Mouse (Mus musculus) testis, postnatal 14 days (tissue): ENCODE results near the gene 4930539E08Rik.
A peak's percentile ranks its signal among the peaks of the same experiment; 100 is the strongest.

Experiments used
- DNase-seq: peaks from one replicate; pipeline ENCODE4 v3.0.0; 2021; ENCODE audit warnings: low spot score

Gene 4930539E08Rik

DNA sequence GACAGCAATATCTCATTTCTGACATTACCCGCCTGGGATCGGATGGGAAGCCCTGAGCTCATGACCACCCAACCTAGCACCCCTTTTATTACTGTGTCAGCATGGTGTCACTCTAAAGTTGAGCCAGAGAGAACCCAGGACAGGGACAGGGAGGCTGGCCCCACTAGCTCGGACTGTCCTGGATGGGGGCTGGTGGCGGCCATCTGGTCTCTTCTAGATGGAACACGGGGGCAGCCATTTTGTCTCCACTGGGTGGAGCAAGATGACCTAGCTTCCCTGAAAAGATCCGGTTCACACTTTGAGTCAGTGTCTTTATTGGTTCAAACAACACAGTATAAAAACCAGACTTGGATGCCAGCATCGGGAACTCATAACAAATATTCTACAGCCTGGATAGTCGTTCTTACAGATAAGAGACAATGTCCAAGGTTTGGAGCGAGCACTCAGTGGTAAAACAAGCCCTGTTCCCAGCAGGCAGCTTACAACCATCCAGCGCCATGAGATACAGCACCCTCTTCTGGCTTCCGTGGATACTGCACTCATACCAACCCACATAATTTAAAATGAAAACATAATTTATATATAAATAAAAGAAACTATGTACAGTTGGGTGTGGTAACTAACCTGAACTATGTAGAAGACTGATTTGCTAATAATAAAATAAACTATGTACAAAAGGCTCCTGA lies 18.9 kb downstream of the 4930539E08Rik start:
- no peak for DNase-seq

GRCm38 (mm10) chr17:28895217-28895875 lies 19.8 kb downstream of the 4930539E08Rik start:
- no peak for DNase-seq

- no peak for DNase-seq
Observed at GRCm38 (mm10) chr17:28894050-28894767, 20.9 kb downstream of the 4930539E08Rik start.

DNA sequence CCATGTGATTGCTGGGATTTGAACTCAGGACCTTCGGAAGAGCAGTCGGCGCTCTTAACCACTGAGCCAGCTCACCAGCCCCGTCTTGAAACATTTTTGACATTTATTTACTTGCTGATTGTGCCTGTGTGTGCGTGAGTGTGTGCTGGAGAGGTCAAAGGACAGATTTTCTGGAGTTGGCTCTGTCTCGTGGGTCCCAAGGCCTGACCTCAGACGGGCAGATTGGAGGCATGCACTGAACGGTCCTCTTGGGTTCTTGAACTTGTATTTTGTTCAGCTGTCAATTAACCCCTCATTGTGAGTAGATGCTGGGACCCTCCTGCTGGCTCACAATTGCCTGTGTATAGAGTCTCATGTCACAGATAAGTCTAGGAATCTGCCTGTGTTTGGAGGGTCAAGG lies 28.9 kb downstream of the 4930539E08Rik start:
- no peak for DNase-seq

DNA sequence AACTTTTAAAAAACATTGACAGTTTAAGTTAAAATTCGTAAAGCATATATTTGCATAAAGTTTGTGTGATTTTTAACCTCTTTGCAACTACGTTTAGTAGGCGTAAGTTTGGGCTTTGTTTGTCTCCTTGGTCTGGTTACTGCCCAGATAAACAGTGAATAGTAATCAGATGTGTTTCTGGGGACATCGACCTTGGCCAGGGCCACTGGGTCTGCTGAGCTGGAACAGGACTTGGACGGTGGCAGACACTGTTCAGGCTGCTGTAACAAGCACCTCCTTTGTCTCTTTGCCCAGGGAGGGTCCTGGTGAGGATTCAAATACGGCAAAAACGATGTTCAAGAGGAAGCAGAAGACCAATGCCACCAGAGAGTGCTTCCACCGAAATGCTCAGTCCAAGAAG lies 29.9 kb downstream of the 4930539E08Rik start:
- DNase-seq, result no peak

GRCm38 (mm10) chr17:28883941-28884516 lies 31.1 kb downstream of the 4930539E08Rik start:
- peak; percentile 36 for DNase-seq

DNA sequence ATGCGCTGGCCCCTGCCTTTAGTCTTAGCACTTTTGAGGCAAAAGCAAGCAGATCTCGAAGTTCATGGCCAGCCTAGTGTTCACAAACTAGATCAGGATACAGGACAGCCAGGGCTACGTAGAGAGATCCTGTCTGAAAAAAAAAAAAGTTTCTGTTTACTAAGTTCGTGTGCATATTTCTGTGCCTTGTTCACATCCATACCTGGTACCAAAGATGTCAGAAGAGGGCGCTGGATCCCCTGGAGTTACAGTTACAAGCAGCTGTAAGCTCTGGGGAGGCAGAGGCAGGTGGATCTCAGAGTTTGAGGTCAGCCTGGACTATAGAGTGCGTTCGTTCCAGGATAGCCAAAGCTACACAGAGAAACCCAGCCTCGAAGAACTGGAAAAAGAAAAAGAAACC lies 32.3 kb downstream of the 4930539E08Rik start:
- DNase-seq, result no peak

DNA sequence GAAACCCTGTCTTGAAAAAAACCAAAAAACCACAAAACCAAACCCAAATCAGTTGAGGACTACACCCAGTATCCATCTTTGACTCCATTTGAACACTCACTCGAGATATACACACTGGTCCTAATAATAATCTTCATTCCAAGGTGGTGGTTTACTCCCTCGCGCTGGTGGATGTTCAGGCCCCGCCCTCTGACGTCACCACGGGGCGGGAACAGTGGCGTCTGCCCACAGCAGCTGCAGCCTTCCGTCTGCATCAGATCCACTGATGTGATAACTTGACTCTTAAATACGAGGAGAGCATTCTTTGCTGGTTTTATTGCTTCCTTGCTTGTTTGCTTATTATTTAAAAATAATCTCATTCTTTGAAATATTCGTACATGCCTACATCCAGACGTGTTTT lies 32.8 kb downstream of the 4930539E08Rik start:
- DNase-seq, result peak; percentile 74

DNA sequence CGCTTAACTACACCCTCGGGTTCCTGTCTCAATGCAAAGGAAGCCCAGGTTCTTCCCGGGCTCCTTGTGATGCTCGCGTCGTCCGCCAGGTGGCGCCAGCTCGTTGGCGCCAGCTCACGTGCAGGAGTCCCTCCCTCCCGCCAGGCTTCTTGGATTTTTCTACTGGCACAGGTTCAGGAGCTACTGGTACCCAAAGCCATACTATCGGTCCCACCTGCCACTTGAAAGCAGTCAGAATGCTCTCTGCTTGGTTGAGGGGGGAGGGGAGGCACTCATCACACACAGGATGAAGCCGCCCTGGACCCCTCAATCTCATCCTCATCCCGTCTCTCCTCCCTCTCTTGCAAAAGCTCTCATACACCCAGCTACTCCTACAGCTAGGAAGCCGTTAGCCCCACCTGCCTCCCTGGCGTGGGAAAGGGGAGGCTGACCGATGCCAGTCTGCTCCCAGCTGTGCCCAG lies 35.2 kb downstream of the 4930539E08Rik start:
- peak; percentile 77 for DNase-seq

GRCm38 (mm10) chr17:28876821-28877220 lies 38.3 kb downstream of the 4930539E08Rik start:
- DNase-seq, result peak; percentile 31

DNA sequence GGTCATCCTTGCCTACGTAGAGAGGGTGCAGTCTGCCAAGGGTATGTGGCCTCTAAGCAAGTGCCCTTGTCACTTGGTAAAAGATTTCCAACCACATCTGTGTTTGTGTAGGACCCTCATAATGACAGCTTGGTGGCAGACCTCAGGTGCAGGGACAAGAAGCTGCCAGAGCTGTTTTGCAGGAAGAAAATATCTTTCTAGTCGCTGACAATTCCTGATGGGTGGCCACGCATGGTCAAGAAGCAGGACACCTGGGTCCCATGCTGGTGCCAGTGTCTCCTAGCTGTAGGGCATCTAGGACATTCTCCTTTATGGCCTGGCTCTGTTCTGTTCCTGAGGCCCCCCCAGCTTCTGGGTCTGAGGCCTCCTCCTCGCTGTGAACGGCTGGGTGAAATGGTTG lies 38.8 kb downstream of the 4930539E08Rik start:
- DNase-seq, result no peak

GRCm38 (mm10) chr17:28875316-28875715 lies 39.8 kb downstream of the 4930539E08Rik start:
- DNase-seq, result peak; percentile 38

DNA sequence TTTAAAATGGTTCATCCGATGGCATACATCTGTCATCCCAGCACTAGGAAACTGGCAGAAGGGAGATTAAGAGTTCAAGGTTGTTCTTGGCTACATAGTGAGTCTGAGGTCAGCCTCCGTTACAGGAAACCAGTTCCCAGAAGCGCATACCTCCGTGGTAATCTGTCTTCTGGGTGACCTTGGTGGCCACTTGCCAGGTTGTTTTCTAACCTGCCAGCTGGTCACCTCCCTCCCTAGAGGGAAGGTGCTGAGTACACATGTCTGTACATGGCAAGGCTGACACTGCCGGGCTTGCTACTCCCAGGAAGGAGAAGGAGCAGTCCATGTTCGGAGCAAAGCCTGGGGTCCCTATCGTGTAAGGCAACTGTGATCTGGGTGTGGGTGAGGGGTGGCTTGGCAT lies 40.3 kb downstream of the 4930539E08Rik start:
- DNase-seq, result peak; percentile 70

DNA sequence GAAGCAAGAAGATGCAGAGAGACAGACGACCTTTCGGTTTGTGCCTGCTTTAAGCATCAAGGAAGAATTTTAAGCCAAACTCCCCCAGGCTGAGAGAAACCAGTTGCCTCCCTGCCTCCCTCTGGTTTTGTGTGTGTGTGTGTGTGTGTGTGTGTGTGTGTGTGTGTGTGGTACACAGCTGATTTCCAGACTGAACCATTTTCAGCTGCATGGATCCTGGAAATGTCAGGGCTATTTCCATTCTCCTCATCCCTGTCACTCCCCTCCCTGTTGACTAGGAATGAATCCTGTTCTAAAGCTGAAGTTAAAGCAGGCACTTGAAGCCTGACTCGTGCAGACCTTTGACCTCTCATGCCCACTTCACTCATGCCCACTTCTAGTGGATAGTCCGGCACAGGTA lies 40.9 kb downstream of the 4930539E08Rik start:
- DNase-seq, result no peak

- DNase-seq, result no peak
Observed at GRCm38 (mm10) chr17:28872322-28872721, 42.8 kb downstream of the 4930539E08Rik start.

DNA sequence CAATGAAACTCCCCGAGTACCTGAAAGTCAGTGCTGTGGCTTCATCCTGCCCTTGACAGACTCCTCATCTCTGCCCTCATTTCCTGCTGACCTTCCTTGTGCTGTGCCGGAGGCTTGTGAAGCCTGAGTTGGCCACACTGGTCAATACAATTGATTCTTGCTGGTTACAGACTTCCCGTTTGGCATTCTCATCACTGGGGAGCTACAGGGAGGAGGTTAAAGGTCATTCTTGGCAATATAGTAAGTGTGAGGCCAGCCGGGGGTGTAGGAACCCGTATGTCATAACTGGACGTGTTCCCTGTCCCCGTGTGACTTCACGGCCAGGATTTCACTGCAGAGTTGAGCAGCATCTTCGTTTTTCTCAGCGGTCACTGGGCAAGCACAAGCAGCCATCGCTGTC lies 43.3 kb downstream of the 4930539E08Rik start:
- DNase-seq, result no peak

GRCm38 (mm10) chr17:28870435-28870834 lies 44.7 kb downstream of the 4930539E08Rik start:
- DNase-seq, result no peak

DNA sequence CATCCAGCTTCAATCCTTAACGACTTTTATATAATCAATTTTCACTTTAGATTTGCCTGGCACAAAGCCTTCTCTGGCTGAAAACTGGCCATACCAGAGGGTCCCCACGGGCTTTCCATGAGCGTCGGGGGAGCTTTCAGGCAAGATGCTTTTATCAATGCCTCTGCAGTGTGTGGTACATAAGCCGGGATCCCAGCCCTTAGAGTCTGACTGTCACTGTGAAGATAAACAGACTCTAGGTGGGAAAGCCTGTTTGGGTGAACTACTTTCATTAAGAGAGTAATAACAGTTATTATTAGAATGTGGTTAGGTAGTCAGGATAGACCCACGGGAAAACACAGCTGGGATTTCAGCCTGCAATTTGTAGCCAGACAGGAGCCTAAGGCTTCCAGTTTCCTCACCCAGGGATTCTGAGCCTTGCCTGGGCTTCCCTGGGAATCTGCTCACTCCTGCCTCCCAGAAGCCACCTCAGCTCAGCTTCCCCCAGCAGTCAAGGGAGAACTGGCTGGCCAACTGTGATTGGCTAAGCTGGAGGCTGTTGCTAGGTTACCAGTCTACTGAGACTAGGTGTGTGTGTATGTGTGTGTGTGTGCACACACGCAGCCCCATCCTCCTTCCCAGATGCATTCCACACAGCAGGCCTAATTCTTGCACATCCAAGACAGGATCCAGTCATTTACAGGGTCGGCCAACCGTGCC lies 45.6 kb downstream of the 4930539E08Rik start:
- DNase-seq, result no peak

GRCm38 (mm10) chr17:28867381-28867780 lies 47.7 kb downstream of the 4930539E08Rik start:
- DNase-seq, result no peak

- no peak for DNase-seq
Observed at GRCm38 (mm10) chr17:28866921-28867320, 48.2 kb downstream of the 4930539E08Rik start.

DNA sequence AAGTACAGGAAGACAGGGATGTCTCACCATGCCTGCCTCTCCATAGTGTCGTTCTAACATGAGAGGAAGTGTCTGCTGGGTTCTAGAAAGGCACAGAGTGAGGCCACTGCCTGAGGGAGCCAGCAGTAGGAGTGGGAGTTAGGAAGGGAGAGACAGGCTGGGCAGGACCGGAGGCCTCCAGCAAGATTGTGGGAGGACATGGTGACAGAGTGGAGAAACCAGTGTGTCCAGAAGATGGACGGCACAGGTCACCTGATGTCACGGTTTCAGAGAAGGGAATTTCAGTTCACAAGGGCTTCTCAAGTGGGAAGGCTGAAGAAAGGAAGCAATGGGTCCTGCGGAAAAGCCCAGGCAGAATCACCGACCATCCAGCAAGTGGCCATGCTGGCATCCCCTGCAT lies 50.7 kb downstream of the 4930539E08Rik start:
- DNase-seq, result no peak

DNA sequence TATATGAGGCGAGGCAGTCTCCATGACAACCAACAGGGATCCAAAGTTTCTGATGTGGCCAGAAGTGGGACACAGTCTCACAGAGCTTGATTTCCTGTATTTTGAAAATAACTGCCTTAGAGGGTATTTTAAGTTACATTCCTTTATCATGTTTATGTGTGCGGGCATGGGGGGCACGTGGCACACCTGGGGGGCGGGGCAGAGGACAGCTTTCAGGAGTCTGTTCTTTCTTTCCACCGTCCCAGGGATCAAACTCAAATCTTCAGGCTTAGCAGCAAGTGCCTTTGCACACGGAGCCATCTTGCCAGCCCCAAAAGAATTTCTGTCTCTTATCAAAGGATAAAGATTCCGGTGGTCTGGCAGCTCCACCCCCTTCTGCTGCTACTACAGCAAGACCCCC lies 51.2 kb downstream of the 4930539E08Rik start:
- no peak for DNase-seq
